Mouse (Mus musculus) embryonic facial prominence, embryonic 13.5 days (tissue): ENCODE results near the gene Znhit1. TPM values are rescaled to one million over a fixed set of nuclear protein-coding genes. Genes with fewer than 3 reads are reported as not detected.
A peak's percentile ranks its signal among the peaks of the same experiment; 100 is the strongest.

Source experiments
- ATAC-seq: fragments of 200-750 bp; cut with Nextera tagmentation; 2 replicates; pipeline ENCODE4 v1.8.0; 2017; ENCODE audit warnings: low read depth; ENCODE audit not compliant: insufficient number of reproducible peaks, insufficient read depth, low FRiP score, low TSS enrichment
- H3K27ac ChIP-seq: fragments of 300-500 bp; sonication (generic); 2 replicates; pipeline ENCODE4 v1.5.1; 2015; ENCODE audit warnings: moderate library complexity, mild to moderate bottlenecking, inconsistent platforms
- H3K27me3 ChIP-seq: fragments of 300-500 bp; sonication (generic); 2 replicates; pipeline ENCODE4 v1.6.1; 2015; ENCODE audit warnings: mild to moderate bottlenecking, inconsistent platforms
- H3K36me3 ChIP-seq: fragments of 300-500 bp; sonication (generic); 2 replicates; pipeline ENCODE4 v1.6.1; 2015; ENCODE audit warnings: mild to moderate bottlenecking, inconsistent platforms
- H3K4me1 ChIP-seq: fragments of 300-500 bp; sonication (generic); 2 replicates; pipeline ENCODE4 v1.6.1; 2015; ENCODE audit warnings: inconsistent platforms
- H3K4me2 ChIP-seq: fragments of 300-500 bp; sonication (generic); 2 replicates; pipeline ENCODE4 v1.6.1; 2015; ENCODE audit warnings: moderate library complexity, mild to moderate bottlenecking, inconsistent platforms
- H3K4me3 ChIP-seq: fragments of 300-500 bp; sonication (generic); 2 replicates; pipeline ENCODE4 v1.5.1; 2015; ENCODE audit warnings: mild to moderate bottlenecking, inconsistent platforms
- H3K9ac ChIP-seq: fragments of 300-500 bp; sonication (generic); 2 replicates; pipeline ENCODE4 v1.6.1; 2015; ENCODE audit warnings: mild to moderate bottlenecking, inconsistent platforms
- H3K9me3 ChIP-seq: fragments of 300-500 bp; sonication (generic); 2 replicates; pipeline ENCODE4 v1.6.1; 2016; ENCODE audit warnings: inconsistent platforms
- WGBS: fragments of 180-500 bp; shearing (Covaris S2); methylation state at CpG from one replicate; pipeline ENCODE4 v1.1.7; 2015; ENCODE audit warnings: mixed read lengths; 5-methylcytosine and 5-hydroxymethylcytosine counted together
- polyA plus RNA-seq: library from polyadenylated mRNA; unstranded; fragments of >200 nt; fragmentation: Nextera tagmentation; extraction: Ambion mirVana; gene quantifications from 2 replicates; pipeline ENCODE4 v1.2.1, GENCODE M21; 2015

Gene Znhit1
- polyA plus RNA-seq, 1 experiment from 2014 or later, result 124 TPM

- Histone ChIP-seq H3K27me3 (peaks cover 63% of the 10 kb centered on the region), H3K4me1 (peaks cover 11% of the 10 kb centered on the region; the same call in 1 of the 2 replicates), H3K9ac (no peak overlapping the region), H3K4me3 (no peak overlapping the region), H3K36me3 (no peaks in the 10 kb centered on the region), H3K9me3 (no peaks in the 10 kb centered on the region), H3K27ac (no peak overlapping the region), H3K4me2 (no peak overlapping the region)
- WGBS, result 40% methylated on average over 3 of the region's 3 CpGs
- ATAC-seq, result no peak
Observed at GRCm38 (mm10) chr5:137024318-137024717, 36.5 kb upstream of the Znhit1 start.

GRCm38 (mm10) chr5:137015913-137016312 is 28.1 kb upstream of the Znhit1 start:
- H3K4me2 ChIP-seq, result no peak overlapping the region
- H3K27me3 ChIP-seq, result peaks cover 7% of the 10 kb centered on the region; the same call in 1 of the 2 replicates
- ATAC-seq, result no peak
- H3K27ac ChIP-seq, result no peak overlapping the region
- 80% methylated on average over 3 of the region's 3 CpGs for WGBS
- H3K4me1 ChIP-seq, result no peaks in the 10 kb centered on the region
- no peak overlapping the region for H3K9ac ChIP-seq
- no peaks in the 10 kb centered on the region for H3K36me3 ChIP-seq
- no peaks in the 10 kb centered on the region for H3K9me3 ChIP-seq
- H3K4me3 ChIP-seq, result no peak overlapping the region

GRCm38 (mm10) chr5:137012401-137012950 is 24.7 kb upstream of the Znhit1 start:
- H3K9ac ChIP-seq, result no peak overlapping the region
- H3K27ac ChIP-seq, result no peak overlapping the region
- no peak overlapping the region for H3K4me2 ChIP-seq
- H3K27me3 ChIP-seq, result no peaks in the 10 kb centered on the region
- H3K4me1 ChIP-seq, result no peaks in the 10 kb centered on the region
- 74% methylated on average over 15 of the region's 15 CpGs for WGBS
- H3K9me3 ChIP-seq, result no peaks in the 10 kb centered on the region
- H3K4me3 ChIP-seq, result no peak overlapping the region
- H3K36me3 ChIP-seq, result no peaks in the 10 kb centered on the region
- ATAC-seq, result no peak

- H3K4me3 ChIP-seq, result no peak overlapping the region
- WGBS, result 39% methylated on average over 3 of the region's 3 CpGs
Observed at GRCm38 (mm10) chr5:137009988-137010387, 22.2 kb upstream of the Znhit1 start.

GRCm38 (mm10) chr5:137007276-137007675 is 19.5 kb upstream of the Znhit1 start:
- Histone ChIP-seq H3K27ac (no peak overlapping the region), H3K27me3 (no peaks in the 10 kb centered on the region), H3K4me1 (no peaks in the 10 kb centered on the region), H3K9ac (no peak overlapping the region), H3K4me2 (no peak overlapping the region), H3K36me3 (no peaks in the 10 kb centered on the region), H3K9me3 (no peaks in the 10 kb centered on the region), H3K4me3 (no peak overlapping the region)
- no peak for ATAC-seq
- 50% methylated on average over 8 of the region's 8 CpGs for WGBS

More at GRCm38 (mm10) chr5:137009988-137010387, 22.2 kb upstream of the Znhit1 start:
- H3K36me3 ChIP-seq, result no peaks in the 10 kb centered on the region
- no peaks in the 10 kb centered on the region for H3K4me1 ChIP-seq
- no peak overlapping the region for H3K9ac ChIP-seq
- H3K4me2 ChIP-seq, result no peak overlapping the region
- no peaks in the 10 kb centered on the region for H3K27me3 ChIP-seq
- no peak for ATAC-seq
- no peaks in the 10 kb centered on the region for H3K9me3 ChIP-seq
- no peak overlapping the region for H3K27ac ChIP-seq

- H3K36me3 ChIP-seq, result peaks cover 10% of the 10 kb centered on the region
- peaks cover 13% of the 10 kb centered on the region for H3K4me1 ChIP-seq
- no peak overlapping the region for H3K9ac ChIP-seq
- H3K4me2 ChIP-seq, result peak overlapping the region; percentile 3; the same call in 1 of the 2 replicates
- peak overlapping the region; percentile 14; the same call in 1 of the 2 replicates for H3K27ac ChIP-seq
- no peak for ATAC-seq
- no peak overlapping the region for H3K4me3 ChIP-seq
- WGBS, result 69% methylated on average over 2 of the region's 2 CpGs
- H3K9me3 ChIP-seq, result no peaks in the 10 kb centered on the region
- H3K27me3 ChIP-seq, result no peaks in the 10 kb centered on the region
Observed at GRCm38 (mm10) chr5:137000612-137001011, 12.8 kb upstream of the Znhit1 start.

- Histone ChIP-seq H3K9ac (no peak overlapping the region), H3K36me3 (peaks cover 22% of the 10 kb centered on the region), H3K27ac (no peak overlapping the region), H3K4me1 (peaks cover 13% of the 10 kb centered on the region), H3K9me3 (no peaks in the 10 kb centered on the region), H3K4me3 (no peak overlapping the region), H3K27me3 (no peaks in the 10 kb centered on the region), H3K4me2 (no peak overlapping the region)
- WGBS, result 78% methylated on average over 4 of the region's 5 CpGs
- ATAC-seq, result no peak
Observed at GRCm38 (mm10) chr5:136999449-136999848, 11.6 kb upstream of the Znhit1 start.

GRCm38 (mm10) chr5:136989801-136990200 is 2.0 kb upstream of the Znhit1 start:
- Histone ChIP-seq H3K4me3 (no peak overlapping the region), H3K36me3 (peaks cover 60% of the 10 kb centered on the region), H3K4me2 (no peak overlapping the region), H3K27ac (no peak overlapping the region), H3K27me3 (no peaks in the 10 kb centered on the region), H3K4me1 (peaks cover 14% of the 10 kb centered on the region), H3K9me3 (no peaks in the 10 kb centered on the region), H3K9ac (no peak overlapping the region)
- no peak for ATAC-seq
- 86% methylated on average over 6 of the region's 6 CpGs for WGBS

- Histone ChIP-seq H3K36me3 (peaks cover 57% of the 10 kb centered on the region), H3K4me1 (peaks cover 14% of the 10 kb centered on the region), H3K9me3 (no peaks in the 10 kb centered on the region), H3K4me3 (peak overlapping the region; percentile 69), H3K4me2 (peak overlapping the region; percentile 90), H3K27ac (0 out of 2 replicates have a peak overlapping the region, but pooled peaks have one; percentile 96), H3K9ac (peak overlapping the region; percentile 91), H3K27me3 (no peaks in the 10 kb centered on the region)
- no peak for ATAC-seq
- WGBS, result 58% methylated on average over 7 of the region's 7 CpGs
Observed at GRCm38 (mm10) chr5:136988420-136988819, 599 bp upstream of the Znhit1 start.

GRCm38 (mm10) chr5:136987138-136987933 is 485 bp downstream of the Znhit1 start:
- H3K36me3 ChIP-seq, result peaks cover 52% of the 10 kb centered on the region
- peak overlapping the region; percentile 69 for H3K4me3 ChIP-seq
- H3K9ac ChIP-seq, result peak overlapping the region; percentile 91
- WGBS, result under 1% methylated on average over 67 of the region's 67 CpGs
- H3K4me2 ChIP-seq, result peak overlapping the region; percentile 90
- peak overlapping the region; percentile 96 for H3K27ac ChIP-seq
- peaks cover 14% of the 10 kb centered on the region for H3K4me1 ChIP-seq
- no peaks in the 10 kb centered on the region for H3K9me3 ChIP-seq
- ATAC-seq, result peak; percentile 45
- H3K27me3 ChIP-seq, result no peaks in the 10 kb centered on the region

- ATAC-seq, result peak; percentile 89
- Histone ChIP-seq H3K4me3 (peak within 1 kb of the TSS; percentile 69), H3K9me3 (no peaks in the 10 kb centered on the region), H3K4me1 (peaks cover 14% of the 10 kb centered on the region), H3K27ac (peak within 1 kb of the TSS; percentile 96), H3K27me3 (no peaks in the 10 kb centered on the region), H3K4me2 (peak within 1 kb of the TSS; percentile 90), H3K36me3 (peaks cover 52% of the 10 kb centered on the region), H3K9ac (peak within 1 kb of the TSS; percentile 91)
- WGBS, result under 1% methylated on average over 26 of the region's 26 CpGs
Observed at GRCm38 (mm10) chr5:136986695-136987137, 1.1 kb downstream of the Znhit1 start, which contains the start of gene Plod3. TSS of gene Plod3 (plus strand) at chr5:136987019.

- peaks cover 14% of the 10 kb centered on the region for H3K4me1 ChIP-seq
- no peak for ATAC-seq
- no peaks in the 10 kb centered on the region for H3K9me3 ChIP-seq
- H3K4me2 ChIP-seq, result no peak overlapping the region
- 51% methylated on average over 14 of the region's 14 CpGs for WGBS
- H3K36me3 ChIP-seq, result peaks cover 52% of the 10 kb centered on the region
- no peak overlapping the region for H3K27ac ChIP-seq
- no peak overlapping the region for H3K9ac ChIP-seq
- H3K4me3 ChIP-seq, result no peak overlapping the region
- H3K27me3 ChIP-seq, result no peaks in the 10 kb centered on the region
Observed at GRCm38 (mm10) chr5:136984828-136985227, 3.0 kb downstream of the Znhit1 start.
